Mouse (Mus musculus): ENCODE measurements around the gene Aldh16a1. TPM values are rescaled to one million over a fixed set of nuclear protein-coding genes. Genes with fewer than 3 reads are reported as not detected.

The Aldh16a1 gene
- polyA plus RNA-seq, 2 experiments, result 40.0 to 45.6 TPM

- H3K4me2 ChIP-seq (replicated peaks; ENCODE audit: low read depth, low read length, severe bottlenecking), result no peak overlapping the region
- WGBS, result 69% methylated on average over 8 of the region's 8 CpGs
- H3K36me3 ChIP-seq (ENCODE audit: control insufficient read depth, insufficient read depth, low read length), result peaks cover 33% of the 10 kb centered on the region
- no peaks in the 10 kb centered on the region for H3K4me1 ChIP-seq (ENCODE audit: control insufficient read depth, insufficient read depth, low read length)
- ATAC-seq (ENCODE audit: low FRiP score, low read depth) (no peak), DNase-seq (ENCODE audit: low spot score) (no peak)
- 0 out of 2 replicates have a peak, but pooled peaks cover 4% of the 10 kb centered on the region for H3K27me3 ChIP-seq (ENCODE audit: control insufficient read depth, insufficient read depth, low read length)
- H3K9ac ChIP-seq (ENCODE audit: low read depth, low read length, severe bottlenecking), result no peak overlapping the region
- no peaks in the 10 kb centered on the region for H3K9me3 ChIP-seq (ENCODE audit: control insufficient read depth, low read length)
- no peak overlapping the region for H3K4me3 ChIP-seq (replicated peaks; ENCODE audit: low read length)
- no peak for TF ChIP-seq POLR2A (IDR thresholded peaks at IDR 0.05; ENCODE audit: borderline replicate concordance, extremely low read depth, insufficient read depth, insufficient read length)
- H3K27ac ChIP-seq (replicated peaks; ENCODE audit: low read depth, low read length), result no peak overlapping the region
Measured at GRCm38 (mm10) chr7:45139904-45140723, 14.3 kb downstream of the Aldh16a1 start.

GRCm38 (mm10) chr7:45138403-45138802 is 16.0 kb downstream of the Aldh16a1 start:
- H3K9ac ChIP-seq (ENCODE audit: low read depth, low read length, severe bottlenecking), result no peak overlapping the region
- no peak for DNase-seq (ENCODE audit: low spot score)
- no peak for TF ChIP-seq POLR2A (IDR thresholded peaks at IDR 0.05; ENCODE audit: borderline replicate concordance, extremely low read depth, insufficient read depth, insufficient read length)
- ATAC-seq (ENCODE audit: low FRiP score, low read depth), result no peak
- H3K27me3 ChIP-seq (ENCODE audit: control insufficient read depth, insufficient read depth, low read length), result 0 out of 2 replicates have a peak, but pooled peaks cover 4% of the 10 kb centered on the region
- no peak overlapping the region for H3K4me2 ChIP-seq (replicated peaks; ENCODE audit: low read depth, low read length, severe bottlenecking)
- H3K4me3 ChIP-seq (replicated peaks; ENCODE audit: low read length), result no peak overlapping the region
- WGBS, result 82% methylated on average over 1 of the region's 1 CpGs
- peaks cover 16% of the 10 kb centered on the region for H3K36me3 ChIP-seq (ENCODE audit: control insufficient read depth, insufficient read depth, low read length)
- no peak overlapping the region for H3K27ac ChIP-seq (replicated peaks; ENCODE audit: low read depth, low read length)
- no peaks in the 10 kb centered on the region for H3K4me1 ChIP-seq (ENCODE audit: control insufficient read depth, insufficient read depth, low read length)
- H3K9me3 ChIP-seq (ENCODE audit: control insufficient read depth, low read length), result no peaks in the 10 kb centered on the region

- WGBS, result 85% methylated on average over 12 of the region's 12 CpGs
- no peak for TF ChIP-seq POLR2A (IDR thresholded peaks at IDR 0.05; ENCODE audit: borderline replicate concordance, extremely low read depth, insufficient read depth, insufficient read length)
- H3K27ac ChIP-seq (replicated peaks; ENCODE audit: low read depth, low read length), result no peak overlapping the region
- DNase-seq (ENCODE audit: low spot score) (no peak), ATAC-seq (ENCODE audit: low FRiP score, low read depth) (no peak)
- 0 out of 2 replicates have a peak, but pooled peaks cover 4% of the 10 kb centered on the region for H3K27me3 ChIP-seq (ENCODE audit: control insufficient read depth, insufficient read depth, low read length)
- H3K4me1 ChIP-seq (ENCODE audit: control insufficient read depth, insufficient read depth, low read length), result no peaks in the 10 kb centered on the region
- peaks cover 7% of the 10 kb centered on the region for H3K36me3 ChIP-seq (ENCODE audit: control insufficient read depth, insufficient read depth, low read length)
- H3K9ac ChIP-seq (ENCODE audit: low read depth, low read length, severe bottlenecking), result no peak overlapping the region
- no peak overlapping the region for H3K4me2 ChIP-seq (replicated peaks; ENCODE audit: low read depth, low read length, severe bottlenecking)
- no peak overlapping the region for H3K4me3 ChIP-seq (replicated peaks; ENCODE audit: low read length)
- no peaks in the 10 kb centered on the region for H3K9me3 ChIP-seq (ENCODE audit: control insufficient read depth, low read length)
Measured at GRCm38 (mm10) chr7:45137171-45138006, 17.0 kb downstream of the Aldh16a1 start.

- peak within 1 kb of the TSS; percentile 55 for H3K9ac ChIP-seq (ENCODE audit: low read depth, low read length, severe bottlenecking)
- H3K4me3 ChIP-seq (replicated peaks; ENCODE audit: low read length), result peak within 1 kb of the TSS; percentile 45
- H3K9me3 ChIP-seq (ENCODE audit: control insufficient read depth, low read length), result no peaks in the 10 kb centered on the region
- peak; percentile 85 for DNase-seq (ENCODE audit: low spot score)
- H3K36me3 ChIP-seq (ENCODE audit: control insufficient read depth, insufficient read depth, low read length), result no peaks in the 10 kb centered on the region
- H3K4me1 ChIP-seq (ENCODE audit: control insufficient read depth, insufficient read depth, low read length), result no peaks in the 10 kb centered on the region
- H3K27me3 ChIP-seq (ENCODE audit: control insufficient read depth, insufficient read depth, low read length), result 0 out of 2 replicates have a peak, but pooled peaks cover 4% of the 10 kb centered on the region
- 1% methylated on average over 29 of the region's 29 CpGs for WGBS
- peak; percentile 85 for ATAC-seq (ENCODE audit: low FRiP score, low read depth)
- 0 out of 2 replicates have a peak, but pooled peaks have one; percentile 17 for TF ChIP-seq POLR2A (IDR thresholded peaks at IDR 0.05; ENCODE audit: borderline replicate concordance, extremely low read depth, insufficient read depth, insufficient read length)
- H3K4me2 ChIP-seq (replicated peaks; ENCODE audit: low read depth, low read length, severe bottlenecking), result peak within 1 kb of the TSS; percentile 81
- H3K27ac ChIP-seq (replicated peaks; ENCODE audit: low read depth, low read length), result no peak within 1 kb of the TSS
Measured at GRCm38 (mm10) chr7:45135993-45136567, 18.3 kb downstream of the Aldh16a1 start, which contains the start of the genes Gm45713 and Flt3l. Gm45713 (minus strand) TSS chr7:45136231. Flt3l (minus strand) TSS chr7:45136432.

GRCm38 (mm10) chr7:45135370-45135769 is 19.0 kb downstream of the Aldh16a1 start:
- H3K9me3 ChIP-seq (ENCODE audit: control insufficient read depth, low read length), result no peaks in the 10 kb centered on the region
- peak overlapping the region; percentile 81; the same call in 1 of the 2 replicates for H3K4me2 ChIP-seq (replicated peaks; ENCODE audit: low read depth, low read length, severe bottlenecking)
- no peak for ATAC-seq (ENCODE audit: low FRiP score, low read depth)
- no peaks in the 10 kb centered on the region for H3K4me1 ChIP-seq (ENCODE audit: control insufficient read depth, insufficient read depth, low read length)
- H3K27me3 ChIP-seq (ENCODE audit: control insufficient read depth, insufficient read depth, low read length), result 0 out of 2 replicates have a peak, but pooled peaks cover 4% of the 10 kb centered on the region
- DNase-seq (ENCODE audit: low spot score), result no peak
- H3K9ac ChIP-seq (ENCODE audit: low read depth, low read length, severe bottlenecking), result peak overlapping the region; percentile 55; the same call in 1 of the 2 replicates
- peak overlapping the region; percentile 45; the same call in 1 of the 2 replicates for H3K4me3 ChIP-seq (replicated peaks; ENCODE audit: low read length)
- TF ChIP-seq POLR2A (IDR thresholded peaks at IDR 0.05; ENCODE audit: borderline replicate concordance, extremely low read depth, insufficient read depth, insufficient read length), result no peak
- H3K27ac ChIP-seq (replicated peaks; ENCODE audit: low read depth, low read length), result no peak overlapping the region
- no peaks in the 10 kb centered on the region for H3K36me3 ChIP-seq (ENCODE audit: control insufficient read depth, insufficient read depth, low read length)
- 60% methylated on average over 3 of the region's 3 CpGs for WGBS
